Mouse (Mus musculus) forebrain, embryonic 13.5 days (tissue): ENCODE data around the gene Gm45837. TPM values are rescaled to one million over a fixed set of nuclear protein-coding genes. Genes with fewer than 3 reads are reported as not detected.

Experiments used
- ATAC-seq: fragments of 200-750 bp; cut with Nextera tagmentation; 2 replicates; pipeline ENCODE4 v1.8.0; 2017
- H3K27ac ChIP-seq: fragments of 300-500 bp; sonication (generic); 2 replicates; pipeline ENCODE4 v1.5.1; 2015; ENCODE audit warnings: inconsistent platforms, mild to moderate bottlenecking, moderate library complexity
- H3K27me3 ChIP-seq: fragments of 300-500 bp; sonication (generic); 2 replicates; pipeline ENCODE4 v1.6.1; 2015; ENCODE audit warnings: mild to moderate bottlenecking, inconsistent platforms
- H3K36me3 ChIP-seq: fragments of 300-500 bp; sonication (generic); 2 replicates; pipeline ENCODE4 v1.6.1; 2015; ENCODE audit warnings: mild to moderate bottlenecking, inconsistent platforms; ENCODE audit not compliant: poor library complexity, severe bottlenecking
- H3K4me1 ChIP-seq: fragments of 300-500 bp; sonication (generic); 2 replicates; pipeline ENCODE4 v1.6.1; 2015; ENCODE audit warnings: inconsistent platforms
- H3K4me2 ChIP-seq: fragments of 300-500 bp; sonication (generic); 2 replicates; pipeline ENCODE4 v1.6.1; 2015; ENCODE audit warnings: inconsistent platforms, mild to moderate bottlenecking, moderate library complexity
- H3K4me3 ChIP-seq: fragments of 300-500 bp; sonication (generic); 2 replicates; pipeline ENCODE4 v1.5.1; 2015; ENCODE audit warnings: mild to moderate bottlenecking, inconsistent platforms
- H3K9ac ChIP-seq: fragments of 300-500 bp; sonication (generic); 2 replicates; pipeline ENCODE4 v1.6.1; 2015; ENCODE audit warnings: mild to moderate bottlenecking, inconsistent platforms
- H3K9me3 ChIP-seq: fragments of 300-500 bp; sonication (generic); replicated peaks from 2 replicates; pipeline ENCODE4 v1.6.1; 2016; ENCODE audit warnings: inconsistent platforms
- WGBS: fragments of 180-500 bp; shearing (Covaris S2); methylation state at CpG from one replicate; pipeline ENCODE4 v1.1.7; 2015; 5-methylcytosine and 5-hydroxymethylcytosine counted together
- polyA plus RNA-seq: library from polyadenylated mRNA; unstranded; fragments of >200 nt; fragmentation: Nextera tagmentation; extraction: Ambion mirVana; gene quantifications from 2 replicates; pipeline ENCODE4 v1.2.1, GENCODE M21; 2015

Gene Gm45837
- polyA plus RNA-seq, 1 experiment from 2014 or later: not detected

- Histone ChIP-seq H3K27ac (no peak overlapping the region), H3K27me3 (no peaks in the 10 kb centered on the region), H3K4me2 (peak overlapping the region; percentile 26), H3K9me3 (no peaks in the 10 kb centered on the region), H3K9ac (no peak overlapping the region), H3K4me1 (peaks cover 25% of the 10 kb centered on the region; the same call in 1 of the 2 replicates), H3K36me3 (no peaks in the 10 kb centered on the region), H3K4me3 (no peak overlapping the region)
- no peak; the same call in 1 of the 2 replicates for ATAC-seq
- 63% methylated on average over 3 of the region's 3 CpGs for WGBS
Measured at GRCm38 (mm10) chr7:101378285-101378684, 32.4 kb upstream of the Gm45837 start.

DNA sequence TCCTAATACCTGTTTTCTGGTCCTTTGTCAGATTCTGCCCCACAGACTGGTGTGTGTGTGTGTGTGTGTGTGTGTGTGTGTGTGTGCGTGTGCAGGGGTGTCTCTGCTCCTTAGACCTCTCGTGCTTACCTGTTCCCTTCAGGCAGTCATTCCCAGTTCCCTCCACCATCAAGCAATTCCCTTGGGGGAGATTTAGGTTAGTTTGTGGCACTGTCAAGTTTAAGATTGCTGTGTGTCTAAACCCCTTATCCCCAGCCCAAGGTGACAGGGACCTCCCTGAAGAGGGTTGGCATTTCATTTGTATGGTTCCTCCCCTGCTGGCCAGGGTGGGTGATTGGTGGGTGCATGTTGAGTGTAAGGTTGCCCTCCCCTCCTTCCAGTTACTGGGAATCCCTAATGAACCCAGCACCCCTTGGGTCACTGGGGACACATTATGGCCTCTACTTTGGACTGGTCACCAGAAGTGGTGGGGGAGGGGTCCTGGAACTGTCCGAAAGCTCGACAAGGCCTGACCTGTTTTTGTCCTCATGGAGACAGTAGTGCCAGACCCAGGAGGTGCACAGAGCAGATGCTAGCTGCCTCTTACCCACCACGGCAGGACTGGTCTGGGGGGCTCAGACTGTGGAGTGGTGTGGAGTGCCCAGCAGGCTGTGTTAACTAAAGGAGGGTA, 31.8 kb upstream of the Gm45837 start:
- Histone ChIP-seq H3K36me3 (no peaks in the 10 kb centered on the region), H3K4me3 (no peak overlapping the region), H3K9ac (no peak overlapping the region), H3K27me3 (no peaks in the 10 kb centered on the region), H3K9me3 (no peaks in the 10 kb centered on the region), H3K4me2 (peak overlapping the region; percentile 26; the same call in 1 of the 2 replicates), H3K27ac (no peak overlapping the region), H3K4me1 (peaks cover 25% of the 10 kb centered on the region; the same call in 1 of the 2 replicates)
- WGBS: 63% methylated on average over 5 of the region's 5 CpGs
- ATAC-seq: no peak

GRCm38 (mm10) chr7:101379732-101380131, 31.0 kb upstream of the Gm45837 start:
- Histone ChIP-seq H3K27me3 (0 out of 2 replicates have a peak, but pooled peaks cover 2% of the 10 kb centered on the region), H3K27ac (no peak overlapping the region), H3K36me3 (no peaks in the 10 kb centered on the region), H3K4me2 (no peak overlapping the region), H3K9ac (peak overlapping the region; percentile 8; the same call in 1 of the 2 replicates), H3K4me3 (no peak overlapping the region), H3K9me3 (no peaks in the 10 kb centered on the region), H3K4me1 (peaks cover 25% of the 10 kb centered on the region; the same call in 1 of the 2 replicates)
- no peak for ATAC-seq
- 81% methylated on average over 2 of the region's 2 CpGs for WGBS

DNA sequence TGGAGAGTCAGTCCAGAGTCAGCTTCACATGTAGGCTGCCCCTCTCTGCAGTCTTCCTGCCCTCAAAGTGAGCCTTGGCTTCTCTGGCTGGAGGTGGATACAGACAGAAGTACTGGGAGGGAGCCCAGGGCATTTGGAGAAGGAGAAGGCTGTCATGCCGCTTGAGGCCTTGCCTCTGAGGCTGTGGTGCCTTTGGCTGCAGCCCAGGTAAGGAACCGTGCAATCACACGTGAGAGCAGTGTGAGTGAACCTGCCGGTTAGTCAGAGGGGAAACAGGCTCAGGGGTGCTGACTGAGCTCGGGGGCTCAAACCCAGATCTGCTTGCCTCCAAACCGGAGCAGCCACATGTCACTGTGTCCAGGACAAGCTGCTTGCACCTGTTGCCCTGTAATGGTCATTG, 29.2 kb upstream of the Gm45837 start:
- H3K9ac ChIP-seq: no peak overlapping the region
- no peak overlapping the region for H3K4me3 ChIP-seq
- no peak for ATAC-seq
- H3K9me3 ChIP-seq: no peaks in the 10 kb centered on the region
- no peaks in the 10 kb centered on the region for H3K36me3 ChIP-seq
- no peak overlapping the region for H3K4me2 ChIP-seq
- H3K27me3 ChIP-seq: 0 out of 2 replicates have a peak, but pooled peaks cover 2% of the 10 kb centered on the region
- H3K4me1 ChIP-seq: peaks cover 25% of the 10 kb centered on the region; the same call in 1 of the 2 replicates
- 81% methylated on average over 6 of the region's 6 CpGs for WGBS
- no peak overlapping the region for H3K27ac ChIP-seq

DNA sequence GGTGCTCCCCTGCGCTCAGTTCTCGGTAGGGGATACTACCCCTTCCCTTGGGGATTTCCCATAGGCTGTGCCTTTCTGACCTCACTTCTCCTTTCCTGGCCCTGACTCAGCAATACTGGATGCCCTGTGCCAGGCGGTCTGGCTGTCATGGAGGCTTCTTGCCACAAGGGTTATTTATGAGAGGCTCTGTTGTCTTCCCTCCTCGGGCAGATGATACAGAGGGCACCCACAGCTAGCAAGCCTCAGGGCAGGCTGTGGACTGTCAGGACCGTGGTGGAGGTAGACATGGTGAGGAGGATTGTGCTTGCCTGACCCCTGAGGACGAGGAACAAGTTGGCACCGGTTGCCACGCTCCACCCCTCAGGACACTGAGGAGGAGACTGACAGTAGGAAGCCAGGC, 28.3 kb upstream of the Gm45837 start:
- H3K4me2 ChIP-seq: no peak overlapping the region
- no peaks in the 10 kb centered on the region for H3K9me3 ChIP-seq
- H3K4me3 ChIP-seq: no peak overlapping the region
- no peak for ATAC-seq
- peak overlapping the region; percentile 12; the same call in 1 of the 2 replicates for H3K9ac ChIP-seq
- peaks cover 16% of the 10 kb centered on the region; the same call in 1 of the 2 replicates for H3K4me1 ChIP-seq
- no peaks in the 10 kb centered on the region for H3K36me3 ChIP-seq
- H3K27me3 ChIP-seq: 0 out of 2 replicates have a peak, but pooled peaks cover 2% of the 10 kb centered on the region
- WGBS: 78% methylated on average over 8 of the region's 8 CpGs
- H3K27ac ChIP-seq: no peak overlapping the region

DNA sequence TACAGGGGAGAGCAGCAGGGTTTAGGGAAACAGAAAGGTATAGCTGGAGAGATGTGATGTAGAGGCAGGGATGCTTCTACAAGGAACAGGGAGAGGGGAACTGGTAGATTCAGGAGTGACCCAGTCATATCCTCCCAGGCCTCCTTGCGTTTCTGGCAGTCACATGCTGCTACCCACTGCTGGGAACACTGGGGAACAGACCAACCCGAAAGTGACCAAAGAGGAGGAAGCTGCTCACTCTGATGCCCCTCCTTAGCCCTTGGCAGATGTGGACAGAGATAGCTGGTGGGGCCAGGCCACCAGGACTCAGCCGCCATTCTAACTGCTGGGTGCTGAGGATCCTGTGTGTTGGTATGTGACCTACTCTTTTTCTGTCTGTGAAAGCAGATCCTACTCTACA, 26.9 kb upstream of the Gm45837 start:
- Histone ChIP-seq H3K27me3 (0 out of 2 replicates have a peak, but pooled peaks cover 2% of the 10 kb centered on the region), H3K9ac (no peak overlapping the region), H3K36me3 (no peaks in the 10 kb centered on the region), H3K4me3 (no peak overlapping the region), H3K4me1 (0 out of 2 replicates have a peak, but pooled peaks cover 4% of the 10 kb centered on the region), H3K4me2 (no peak overlapping the region), H3K9me3 (no peaks in the 10 kb centered on the region), H3K27ac (no peak overlapping the region)
- no peak for ATAC-seq
- WGBS: 67% methylated on average over 3 of the region's 3 CpGs

DNA sequence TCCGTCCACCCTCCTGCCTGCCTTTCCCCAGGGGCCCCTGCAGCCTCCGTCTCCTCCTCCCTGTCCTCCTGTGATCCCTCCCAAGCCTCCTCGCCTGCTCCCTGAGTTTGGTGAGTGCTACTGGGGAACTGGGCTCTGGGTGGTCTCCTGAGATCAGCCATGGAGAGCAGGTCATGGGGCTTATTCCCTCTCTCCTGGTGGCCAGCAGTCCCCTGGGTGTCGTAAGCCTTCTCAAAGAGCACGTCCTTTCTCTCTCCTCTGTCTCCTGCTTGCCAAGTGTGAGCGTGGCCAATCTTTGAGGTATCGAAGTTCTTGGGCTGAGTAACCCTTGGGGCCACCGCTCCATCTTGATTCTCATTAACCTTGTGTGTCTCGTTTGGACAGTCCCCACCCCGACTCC, 25.8 kb upstream of the Gm45837 start:
- Histone ChIP-seq H3K9me3 (no peaks in the 10 kb centered on the region), H3K36me3 (no peaks in the 10 kb centered on the region), H3K4me3 (no peak overlapping the region), H3K4me2 (no peak overlapping the region), H3K27me3 (0 out of 2 replicates have a peak, but pooled peaks cover 2% of the 10 kb centered on the region), H3K4me1 (no peaks in the 10 kb centered on the region), H3K27ac (no peak overlapping the region), H3K9ac (no peak overlapping the region)
- WGBS: 79% methylated on average over 10 of the region's 10 CpGs
- no peak for ATAC-seq

- ATAC-seq: no peak
- H3K4me1 ChIP-seq: no peaks in the 10 kb centered on the region
- 51% methylated on average over 6 of the region's 6 CpGs for WGBS
Measured at GRCm38 (mm10) chr7:101385331-101385733, 25.4 kb upstream of the Gm45837 start.

DNA sequence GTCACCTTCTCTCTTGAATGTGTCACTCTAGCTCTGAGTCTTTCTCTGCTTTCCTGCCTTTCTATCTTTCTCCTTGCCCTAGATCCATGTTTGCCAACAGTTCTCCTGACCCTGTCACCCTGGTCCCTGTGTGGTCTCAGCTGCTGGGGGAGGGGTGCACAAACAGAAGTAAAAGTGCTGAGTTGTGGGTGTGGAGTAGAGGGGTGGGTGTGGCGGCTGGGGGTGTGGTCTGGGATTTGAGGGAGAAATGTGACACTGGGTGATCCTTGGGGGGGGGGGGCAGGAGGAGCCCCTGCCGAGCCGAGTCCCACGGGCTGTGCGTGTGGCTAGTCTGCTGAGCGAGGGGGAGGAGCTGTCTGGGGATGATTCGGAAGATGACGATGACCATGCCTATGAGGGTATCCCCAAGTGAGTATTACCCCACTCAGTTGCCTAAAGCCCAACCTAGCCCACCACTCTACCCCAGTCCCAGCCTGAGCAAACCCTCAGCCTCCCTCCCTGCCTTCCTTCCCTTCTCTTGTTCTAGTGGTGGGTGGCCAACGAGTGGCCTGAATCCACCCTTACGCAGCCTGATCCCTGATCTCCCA, 24.7 kb upstream of the Gm45837 start:
- Histone ChIP-seq H3K4me1 (no peaks in the 10 kb centered on the region), H3K9me3 (no peaks in the 10 kb centered on the region), H3K36me3 (no peaks in the 10 kb centered on the region), H3K27me3 (0 out of 2 replicates have a peak, but pooled peaks cover 2% of the 10 kb centered on the region), H3K9ac (no peak overlapping the region), H3K27ac (no peak overlapping the region), H3K4me3 (no peak overlapping the region), H3K4me2 (no peak overlapping the region)
- ATAC-seq: no peak
- 76% methylated on average over 7 of the region's 10 CpGs for WGBS

More at GRCm38 (mm10) chr7:101385331-101385733, 25.4 kb upstream of the Gm45837 start:
- Histone ChIP-seq H3K4me3 (no peak overlapping the region), H3K4me2 (no peak overlapping the region), H3K9me3 (no peaks in the 10 kb centered on the region), H3K27me3 (0 out of 2 replicates have a peak, but pooled peaks cover 2% of the 10 kb centered on the region), H3K36me3 (no peaks in the 10 kb centered on the region), H3K27ac (no peak overlapping the region), H3K9ac (no peak overlapping the region)

GRCm38 (mm10) chr7:101389256-101389655, 21.4 kb upstream of the Gm45837 start:
- Histone ChIP-seq H3K9ac (no peak overlapping the region), H3K4me1 (peaks cover 13% of the 10 kb centered on the region; the same call in 1 of the 2 replicates)
- 95% methylated on average over 6 of the region's 6 CpGs for WGBS

GRCm38 (mm10) chr7:101391909-101392479, 18.7 kb upstream of the Gm45837 start:
- Histone ChIP-seq H3K9ac (no peak overlapping the region), H3K36me3 (no peaks in the 10 kb centered on the region), H3K27me3 (no peaks in the 10 kb centered on the region), H3K27ac (no peak overlapping the region), H3K4me1 (peaks cover 13% of the 10 kb centered on the region; the same call in 1 of the 2 replicates), H3K4me2 (no peak overlapping the region), H3K9me3 (no peaks in the 10 kb centered on the region), H3K4me3 (no peak overlapping the region)
- no peak for ATAC-seq
- WGBS: 84% methylated on average over 4 of the region's 4 CpGs

More at GRCm38 (mm10) chr7:101389256-101389655, 21.4 kb upstream of the Gm45837 start:
- no peak overlapping the region for H3K4me3 ChIP-seq
- 0 out of 2 replicates have a peak, but pooled peaks cover 2% of the 10 kb centered on the region for H3K27me3 ChIP-seq
- H3K27ac ChIP-seq: no peak overlapping the region
- no peaks in the 10 kb centered on the region for H3K36me3 ChIP-seq
- ATAC-seq: no peak
- H3K4me2 ChIP-seq: no peak overlapping the region
- H3K9me3 ChIP-seq: no peaks in the 10 kb centered on the region

DNA sequence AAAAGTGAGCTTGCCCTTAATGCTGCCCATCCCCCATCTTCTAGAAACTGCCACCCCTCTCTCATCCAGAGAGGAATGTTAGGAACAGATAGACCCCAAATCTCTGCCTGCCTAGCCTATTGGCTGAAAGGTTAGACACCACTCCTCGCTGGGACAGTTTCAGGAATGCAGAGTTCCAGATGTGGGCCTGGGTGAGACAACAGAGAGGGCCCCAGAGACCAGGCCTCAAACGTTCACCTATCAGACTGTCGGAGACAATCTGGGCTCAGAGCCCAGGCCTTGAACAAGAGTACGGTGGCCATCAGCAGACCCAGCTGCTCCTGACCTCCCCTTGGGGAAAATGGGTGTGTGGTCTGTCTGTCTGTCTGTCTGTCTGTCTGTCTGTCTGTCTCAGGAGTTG, 17.7 kb upstream of the Gm45837 start:
- Histone ChIP-seq H3K4me2 (no peak overlapping the region), H3K36me3 (no peaks in the 10 kb centered on the region), H3K9ac (no peak overlapping the region), H3K4me1 (peaks cover 13% of the 10 kb centered on the region; the same call in 1 of the 2 replicates), H3K27ac (no peak overlapping the region), H3K4me3 (no peak overlapping the region), H3K27me3 (no peaks in the 10 kb centered on the region), H3K9me3 (no peaks in the 10 kb centered on the region)
- no peak for ATAC-seq
- 71% methylated on average over 4 of the region's 4 CpGs for WGBS
